Mouse (Mus musculus) hindbrain, embryonic 14.5 days (tissue): ENCODE data around the gene Csrp1. TPM values are rescaled to one million over a fixed set of nuclear protein-coding genes. Genes with fewer than 3 reads are reported as not detected.

ENCODE experiments used
- ATAC-seq: fragments of 200-750 bp; cut with Nextera tagmentation; 2 replicates; pipeline ENCODE4 v1.8.0; 2017; ENCODE audit warnings: moderate number of reproducible peaks, mild to moderate bottlenecking, moderate TSS enrichment, moderate library complexity; ENCODE audit not compliant: low FRiP score
- DNase-seq: peaks from one replicate; pipeline ENCODE4 v3.0.0-alpha.2; 2015; ENCODE audit warnings: low spot score
- H3K27ac ChIP-seq: fragments of 300-500 bp; sonication (generic); 2 replicates; pipeline ENCODE4 v1.5.1; 2014; ENCODE audit warnings: mild to moderate bottlenecking, moderate library complexity
- H3K27me3 ChIP-seq: fragments of 300-500 bp; sonication (generic); 2 replicates; pipeline ENCODE4 v1.6.1; 2014; ENCODE audit warnings: mild to moderate bottlenecking, low read length, mixed read lengths; ENCODE audit not compliant: control insufficient read depth, insufficient read depth
- H3K36me3 ChIP-seq: fragments of 300-500 bp; sonication (generic); replicated peaks from 2 replicates; pipeline ENCODE4 v1.6.1; 2014; ENCODE audit not compliant: control insufficient read depth, insufficient read depth
- H3K4me1 ChIP-seq: fragments of 300-500 bp; sonication (generic); replicated peaks from 2 replicates; pipeline ENCODE4 v1.6.1; 2014; ENCODE audit warnings: antibody characterized with exemption, low read length, mixed read lengths; ENCODE audit not compliant: control insufficient read depth, insufficient read depth
- H3K4me2 ChIP-seq: fragments of 300-500 bp; sonication (generic); replicated peaks from 2 replicates; pipeline ENCODE4 v1.6.1; 2014; ENCODE audit warnings: mild to moderate bottlenecking, moderate library complexity
- H3K4me3 ChIP-seq: fragments of 300-500 bp; sonication (generic); replicated peaks from 2 replicates; pipeline ENCODE4 v1.5.1; 2014; ENCODE audit warnings: mild to moderate bottlenecking, low read length
- H3K9ac ChIP-seq: fragments of 300-500 bp; sonication (generic); 2 replicates; pipeline ENCODE4 v1.6.1; 2014
- H3K9me3 ChIP-seq: fragments of 300-500 bp; sonication (generic); 2 replicates; pipeline ENCODE4 v1.6.1; 2016; ENCODE audit warnings: low read length; ENCODE audit not compliant: control insufficient read depth
- WGBS: fragments of 180-500 bp; shearing (Covaris S2); extraction: QIAGEN DNeasy Blood & Tissue Kit; methylation state at CpG from one replicate; pipeline ENCODE4 v1.1.7; 2014; 5-methylcytosine and 5-hydroxymethylcytosine counted together
- polyA plus RNA-seq: library from polyadenylated mRNA; unstranded; fragments of >200 nt; fragmentation: Nextera tagmentation; extraction: Ambion mirVana; gene quantifications from 2 replicates; pipeline ENCODE4 v1.2.1, GENCODE M21; 2014

The Csrp1 gene
- polyA plus RNA-seq, 1 experiment from 2014 or later, result 21.7 TPM

DNA sequence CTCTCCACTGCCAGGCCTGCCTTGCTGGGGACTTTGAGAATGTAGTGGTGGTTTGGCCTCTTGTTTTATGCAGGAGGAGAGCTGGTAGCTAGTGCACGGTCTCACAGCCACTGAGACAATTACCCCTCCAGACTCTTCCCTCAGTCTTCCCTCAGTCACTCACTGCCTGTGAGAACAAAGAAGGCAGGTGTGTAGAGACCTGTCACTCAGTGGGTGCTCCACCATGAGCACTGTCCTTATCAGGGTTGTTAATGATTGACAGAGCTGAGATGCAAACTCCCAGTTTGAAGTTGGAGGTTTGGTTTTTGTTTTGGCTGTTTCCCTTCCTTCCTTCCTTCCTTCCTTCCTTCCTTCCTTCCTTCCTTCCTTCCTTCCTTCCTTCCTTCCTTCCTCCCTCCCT, 3.2 kb downstream of the Csrp1 start:
- Histone ChIP-seq H3K36me3 (no peaks in the 10 kb centered on the region), H3K4me3 (no peak overlapping the region), H3K4me1 (no peaks in the 10 kb centered on the region), H3K9me3 (no peaks in the 10 kb centered on the region), H3K9ac (no peak overlapping the region), H3K4me2 (no peak overlapping the region), H3K27me3 (no peaks in the 10 kb centered on the region), H3K27ac (no peak overlapping the region)
- no peak for DNase-seq
- WGBS, result 52% methylated on average over 1 of the region's 1 CpGs
- ATAC-seq, result no peak

DNA sequence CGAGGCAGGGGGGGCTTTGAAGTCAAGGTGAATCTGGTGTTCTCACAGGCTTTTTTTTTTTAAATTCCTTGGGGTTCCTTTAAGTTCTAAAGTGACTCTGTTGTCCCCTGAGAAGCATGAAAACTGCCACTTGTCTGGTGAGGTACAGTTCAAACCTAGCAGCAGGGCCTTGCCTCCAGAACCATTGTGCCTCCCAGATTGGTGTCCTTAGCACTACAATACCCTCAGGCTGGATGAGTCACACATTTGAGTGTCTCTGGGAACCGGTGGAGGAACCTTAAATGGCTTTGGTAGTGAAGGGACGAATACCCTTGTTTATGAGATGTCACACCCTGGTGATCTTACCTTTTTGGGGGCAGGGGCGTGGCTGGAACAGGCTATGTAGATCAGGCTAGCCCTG, 4.3 kb downstream of the Csrp1 start:
- WGBS, result 70% methylated on average over 4 of the region's 4 CpGs
- H3K27ac ChIP-seq, result no peak overlapping the region

DNA sequence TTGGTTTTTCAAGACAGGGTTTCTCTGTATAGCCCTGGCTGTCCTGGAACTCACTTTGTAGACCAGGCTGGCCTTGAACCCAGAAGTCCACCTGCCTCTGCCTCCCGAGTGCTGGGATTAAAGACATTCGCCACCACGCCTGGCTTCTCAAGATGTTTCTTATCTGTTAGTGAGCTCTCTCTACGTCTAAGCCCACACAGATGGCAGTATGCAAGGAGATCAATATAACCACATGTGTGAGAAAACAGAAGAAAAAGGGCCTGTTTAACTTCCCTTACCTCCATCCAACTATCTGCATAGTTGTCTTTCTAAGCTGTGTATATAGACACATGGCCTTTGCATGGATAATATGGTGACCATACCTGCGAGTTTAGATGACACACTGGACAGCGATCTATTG, 5.5 kb downstream of the Csrp1 start:
- no peak for DNase-seq
- no peaks in the 10 kb centered on the region for H3K27me3 ChIP-seq
- H3K4me2 ChIP-seq, result no peak overlapping the region
- H3K4me3 ChIP-seq, result no peak overlapping the region
- no peak for ATAC-seq
- 93% methylated on average over 6 of the region's 6 CpGs for WGBS
- peaks cover 8% of the 10 kb centered on the region for H3K4me1 ChIP-seq
- no peaks in the 10 kb centered on the region for H3K9me3 ChIP-seq
- H3K27ac ChIP-seq, result no peak overlapping the region
- H3K36me3 ChIP-seq, result no peaks in the 10 kb centered on the region
- no peak overlapping the region for H3K9ac ChIP-seq

More for the DNA sequence above, 4.3 kb downstream of the Csrp1 start:
- no peak for DNase-seq
- no peak overlapping the region for H3K4me3 ChIP-seq
- no peak overlapping the region for H3K9ac ChIP-seq
- no peaks in the 10 kb centered on the region for H3K27me3 ChIP-seq
- no peaks in the 10 kb centered on the region for H3K9me3 ChIP-seq
- H3K36me3 ChIP-seq, result no peaks in the 10 kb centered on the region
- no peak for ATAC-seq
- H3K4me2 ChIP-seq, result no peak overlapping the region
- 0 out of 2 replicates have a peak, but pooled peaks cover under 1% of the 10 kb centered on the region for H3K4me1 ChIP-seq

DNA sequence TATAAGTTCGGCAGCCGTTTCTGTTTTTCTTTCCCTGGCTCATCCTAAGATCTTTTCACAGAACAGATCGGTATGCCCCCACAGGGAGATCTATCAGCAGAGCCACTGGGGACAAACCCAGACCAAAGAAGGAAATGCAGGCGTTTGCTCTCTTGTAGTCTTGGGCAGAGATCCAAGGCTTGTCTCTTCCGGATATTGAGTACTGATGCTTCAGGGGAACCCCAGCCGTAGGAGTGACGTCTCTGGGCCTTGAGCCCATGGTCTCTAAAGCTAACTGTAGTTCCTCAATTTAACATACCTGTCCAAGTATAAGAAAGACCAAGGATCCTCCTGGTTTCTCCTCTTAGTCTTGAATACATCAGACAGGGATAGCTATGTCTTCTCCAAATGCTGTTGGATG, 6.1 kb downstream of the Csrp1 start:
- Histone ChIP-seq H3K4me2 (no peak overlapping the region), H3K9ac (no peak overlapping the region), H3K4me3 (no peak overlapping the region), H3K36me3 (no peaks in the 10 kb centered on the region), H3K27me3 (no peaks in the 10 kb centered on the region), H3K4me1 (peaks cover 8% of the 10 kb centered on the region), H3K27ac (no peak overlapping the region), H3K9me3 (no peaks in the 10 kb centered on the region)
- ATAC-seq (no peak), DNase-seq (no peak)
- 64% methylated on average over 7 of the region's 7 CpGs for WGBS

DNA sequence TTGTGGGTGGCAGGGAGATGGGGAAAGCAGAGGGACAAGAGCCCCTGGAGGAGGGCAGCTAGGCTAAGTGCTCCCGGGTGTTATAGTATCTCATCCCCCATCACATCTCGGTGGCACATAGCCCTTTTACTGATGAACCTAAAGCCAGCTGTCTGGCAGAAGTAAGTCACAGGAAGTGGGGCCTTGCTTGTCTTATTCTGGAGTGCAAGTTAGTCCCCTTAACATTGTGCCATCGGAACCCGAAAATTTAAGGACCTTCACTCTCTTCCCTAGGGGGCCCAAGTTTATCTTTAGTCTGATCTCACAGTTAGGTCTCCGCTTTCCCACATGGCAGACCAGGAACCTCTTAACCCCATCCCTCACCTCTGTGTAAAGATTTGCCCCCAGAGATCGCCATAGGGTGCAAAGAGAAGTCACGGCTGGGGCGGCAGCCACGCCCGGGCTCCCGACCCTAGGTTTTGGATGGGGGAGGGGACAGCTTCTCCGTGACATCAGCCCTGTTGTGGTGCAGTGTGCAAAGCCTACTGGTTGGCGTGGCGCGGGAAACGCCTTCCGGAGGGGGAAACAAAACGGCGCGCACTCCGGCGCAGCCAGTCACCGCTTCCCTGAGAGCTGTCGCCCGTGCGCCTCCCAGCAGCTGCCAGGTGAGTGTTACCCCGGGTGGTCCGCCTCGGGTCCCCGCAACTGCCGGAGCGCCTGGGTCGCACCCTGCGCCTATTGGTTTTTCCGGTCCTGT, 8.9 kb downstream of the Csrp1 start:
- no peaks in the 10 kb centered on the region for H3K36me3 ChIP-seq
- H3K9me3 ChIP-seq, result no peaks in the 10 kb centered on the region
- H3K27ac ChIP-seq, result 0 out of 2 replicates have a peak overlapping the region, but pooled peaks have one; percentile 34
- peak overlapping the region; percentile 44 for H3K4me3 ChIP-seq
- peak overlapping the region; percentile 49 for H3K9ac ChIP-seq
- peaks cover 25% of the 10 kb centered on the region for H3K4me1 ChIP-seq
- WGBS, result 2% methylated on average over 35 of the region's 35 CpGs
- H3K27me3 ChIP-seq, result no peaks in the 10 kb centered on the region
- peak overlapping the region; percentile 96 for H3K4me2 ChIP-seq
- ATAC-seq (peak; percentile 85), DNase-seq (peak; percentile 74)

DNA sequence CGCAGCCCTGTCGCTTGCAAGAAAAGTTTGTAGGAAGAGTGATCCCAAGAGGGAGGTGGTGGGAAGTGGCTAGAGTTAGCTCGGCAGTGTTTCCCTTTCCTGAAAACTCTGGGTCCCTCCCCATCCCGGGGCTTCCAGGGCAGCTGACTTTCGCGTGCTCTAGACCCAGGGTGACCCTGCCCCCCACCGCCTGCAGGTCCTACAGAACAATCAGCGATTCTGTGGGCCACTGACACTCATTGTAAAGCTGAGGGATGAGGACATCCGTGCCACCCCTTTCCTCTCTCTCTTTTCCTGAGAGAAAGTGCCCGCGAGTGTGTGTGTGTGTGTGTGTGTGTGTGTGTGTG, 9.5 kb downstream of the Csrp1 start:
- 2% methylated on average over 11 of the region's 11 CpGs for WGBS
- no peaks in the 10 kb centered on the region for H3K9me3 ChIP-seq
- H3K27me3 ChIP-seq, result no peaks in the 10 kb centered on the region
- peak overlapping the region; percentile 49 for H3K9ac ChIP-seq
- peak; percentile 33; the same call in 1 of the 2 replicates for ATAC-seq
- peak overlapping the region; percentile 44 for H3K4me3 ChIP-seq
- 0 out of 2 replicates have a peak overlapping the region, but pooled peaks have one; percentile 34 for H3K27ac ChIP-seq
- peaks cover 31% of the 10 kb centered on the region for H3K4me1 ChIP-seq
- DNase-seq, result no peak
- no peaks in the 10 kb centered on the region for H3K36me3 ChIP-seq
- peak overlapping the region; percentile 96 for H3K4me2 ChIP-seq

DNA sequence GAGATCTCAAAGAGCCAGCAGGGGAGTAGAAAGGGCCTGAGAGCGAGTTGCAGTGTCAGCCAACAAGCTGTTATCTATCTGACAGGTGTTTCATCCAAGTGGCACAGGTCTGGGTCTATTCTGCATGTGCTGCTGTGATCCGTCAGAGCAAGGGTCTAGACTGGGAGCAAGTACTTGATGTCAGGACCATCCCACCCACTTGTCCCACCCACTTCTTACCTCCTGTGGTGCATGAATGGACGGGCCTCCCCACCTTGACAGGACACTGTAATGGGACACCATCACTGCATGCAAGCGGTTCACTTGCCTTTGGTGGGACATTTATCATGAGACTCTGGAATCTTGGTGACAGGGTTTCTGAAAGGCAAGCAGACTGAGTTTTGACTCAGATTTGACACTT, 10.0 kb downstream of the Csrp1 start:
- ATAC-seq (no peak), DNase-seq (no peak)
- Histone ChIP-seq H3K4me3 (peak overlapping the region; percentile 44), H3K4me2 (peak overlapping the region; percentile 96), H3K4me1 (peaks cover 33% of the 10 kb centered on the region), H3K27ac (no peak overlapping the region), H3K9ac (no peak overlapping the region), H3K36me3 (no peaks in the 10 kb centered on the region), H3K9me3 (no peaks in the 10 kb centered on the region), H3K27me3 (no peaks in the 10 kb centered on the region)
- WGBS, result 22% methylated on average over 4 of the region's 4 CpGs

DNA sequence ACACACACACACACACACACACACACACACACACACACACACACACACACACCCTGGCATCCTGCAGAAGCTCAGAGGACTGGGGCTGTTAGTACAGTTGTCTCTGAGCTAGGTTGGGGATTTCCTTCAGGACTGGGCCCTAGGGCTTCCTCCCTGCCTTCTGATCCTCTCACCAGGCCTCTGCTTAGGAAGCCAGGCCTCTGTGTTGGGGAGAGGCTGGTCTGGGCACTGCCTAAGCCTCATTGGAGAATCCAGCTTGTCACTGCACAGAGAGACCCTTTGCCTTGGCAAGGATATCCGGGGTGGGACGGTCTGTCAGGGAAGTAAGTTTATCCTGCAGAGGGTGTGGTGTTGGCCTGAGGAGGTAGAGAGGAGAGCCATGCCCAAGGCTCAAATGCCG, 10.4 kb downstream of the Csrp1 start:
- H3K36me3 ChIP-seq, result no peaks in the 10 kb centered on the region
- no peaks in the 10 kb centered on the region for H3K9me3 ChIP-seq
- no peaks in the 10 kb centered on the region for H3K27me3 ChIP-seq
- H3K4me3 ChIP-seq, result no peak overlapping the region
- WGBS, result 56% methylated on average over 3 of the region's 3 CpGs
- ATAC-seq (no peak), DNase-seq (no peak)
- H3K27ac ChIP-seq, result no peak overlapping the region
- peak overlapping the region; percentile 96; the same call in 1 of the 2 replicates for H3K4me2 ChIP-seq
- peaks cover 34% of the 10 kb centered on the region for H3K4me1 ChIP-seq
- no peak overlapping the region for H3K9ac ChIP-seq

DNA sequence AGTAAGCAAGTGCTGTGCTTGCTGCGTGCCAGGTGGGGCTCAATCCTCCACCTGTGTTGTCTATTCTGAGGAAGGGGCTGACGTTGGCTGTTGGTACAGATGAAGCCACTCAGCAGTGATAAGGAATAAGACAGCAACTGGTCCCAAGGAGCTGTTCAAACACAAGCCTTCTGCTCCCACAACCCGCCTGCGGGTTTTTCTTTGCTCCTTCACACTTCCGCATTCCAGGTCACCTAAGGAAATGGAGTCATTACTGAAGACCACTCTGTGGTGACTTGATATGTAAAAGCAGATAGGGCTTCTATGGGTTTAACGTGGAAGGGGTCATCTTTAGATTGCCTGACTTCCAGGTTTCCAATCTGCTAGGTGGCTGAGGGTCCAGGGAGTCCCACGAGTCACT, 11.5 kb downstream of the Csrp1 start:
- 73% methylated on average over 7 of the region's 7 CpGs for WGBS
- ATAC-seq (no peak), DNase-seq (no peak)
- no peaks in the 10 kb centered on the region for H3K9me3 ChIP-seq
- H3K4me1 ChIP-seq, result peaks cover 36% of the 10 kb centered on the region
- no peak overlapping the region for H3K27ac ChIP-seq
- no peak overlapping the region for H3K9ac ChIP-seq
- H3K4me2 ChIP-seq, result no peak overlapping the region
- no peaks in the 10 kb centered on the region for H3K36me3 ChIP-seq
- no peaks in the 10 kb centered on the region for H3K27me3 ChIP-seq
- H3K4me3 ChIP-seq, result no peak overlapping the region
